Mouse (Mus musculus): Measurements from ENCODE around the gene Mas1. TPM values are rescaled to one million over a fixed set of nuclear protein-coding genes. Genes with fewer than 3 reads are reported as not detected.
A peak's percentile ranks its signal among the peaks of the same experiment; 100 is the strongest.

The Mas1 gene
- total RNA-seq, 2 experiments from 2014 or later, result 56.2 to 56.3 TPM

GRCm38 (mm10) chr17:12835738-12836137 lies 32.2 kb downstream of the Mas1 start:
- no peak for TF ChIP-seq CTCF (conservative IDR thresholded peaks at IDR 0.05)
- no peak overlapping the region for H3K4me3 ChIP-seq
- no peak overlapping the region for H3K27ac ChIP-seq
- DNase-seq (ENCODE audit: low spot score in 2 of 2), result no peak

GRCm38 (mm10) chr17:12834826-12835225 lies 33.1 kb downstream of the Mas1 start:
- TF ChIP-seq CTCF (conservative IDR thresholded peaks at IDR 0.05), result no peak
- no peak for DNase-seq (ENCODE audit: low spot score in 2 of 2)
- H3K4me3 ChIP-seq, result no peak overlapping the region
- no peak overlapping the region for H3K27ac ChIP-seq

GRCm38 (mm10) chr17:12834317-12834716 lies 33.6 kb downstream of the Mas1 start:
- Histone ChIP-seq H3K4me3 (no peak overlapping the region), H3K27ac (no peak overlapping the region)
- DNase-seq (ENCODE audit: low spot score in 2 of 2), result no peak
- no peak for TF ChIP-seq CTCF (conservative IDR thresholded peaks at IDR 0.05)

- TF ChIP-seq CTCF (conservative IDR thresholded peaks at IDR 0.05), result no peak
- Histone ChIP-seq H3K27ac (no peak overlapping the region), H3K4me3 (no peak overlapping the region)
- DNase-seq (ENCODE audit: low spot score in 2 of 2), result no peak
Measured at GRCm38 (mm10) chr17:12832657-12833056, 35.3 kb downstream of the Mas1 start.

- H3K4me3 ChIP-seq, result no peak overlapping the region
- DNase-seq (ENCODE audit: low spot score in 2 of 2), result no peak
- no peak for TF ChIP-seq CTCF (conservative IDR thresholded peaks at IDR 0.05)
- H3K27ac ChIP-seq, result no peak overlapping the region
Measured at GRCm38 (mm10) chr17:12832231-12832630, 35.7 kb downstream of the Mas1 start.

GRCm38 (mm10) chr17:12830351-12830750 lies 37.6 kb downstream of the Mas1 start:
- DNase-seq (ENCODE audit: low spot score in 2 of 2), result no peak
- H3K27ac ChIP-seq, result peak overlapping the region; percentile 73
- no peak for TF ChIP-seq CTCF (conservative IDR thresholded peaks at IDR 0.05)
- no peak overlapping the region for H3K4me3 ChIP-seq

GRCm38 (mm10) chr17:12815885-12816284 lies 52.1 kb downstream of the Mas1 start:
- no peak for DNase-seq (ENCODE audit: low spot score in 2 of 2)
- TF ChIP-seq CTCF (conservative IDR thresholded peaks at IDR 0.05), result no peak
- no peak overlapping the region for H3K4me3 ChIP-seq
- no peak overlapping the region for H3K27ac ChIP-seq

- no peak for DNase-seq (ENCODE audit: low spot score in 2 of 2)
- TF ChIP-seq CTCF (conservative IDR thresholded peaks at IDR 0.05), result no peak
- no peak overlapping the region for H3K27ac ChIP-seq
- H3K4me3 ChIP-seq, result no peak overlapping the region
Measured at GRCm38 (mm10) chr17:12814502-12814901, 53.4 kb downstream of the Mas1 start.

GRCm38 (mm10) chr17:12810973-12811303 lies 57.0 kb downstream of the Mas1 start:
- no peak overlapping the region for H3K27ac ChIP-seq

GRCm38 (mm10) chr17:12810103-12810972 lies 57.6 kb downstream of the Mas1 start:
- peak; percentile 57 to 70 for DNase-seq (ENCODE audit: low spot score in 2 of 2)
- H3K27ac ChIP-seq, result no peak overlapping the region
- H3K4me3 ChIP-seq, result no peak overlapping the region
- TF ChIP-seq CTCF (conservative IDR thresholded peaks at IDR 0.05), result peak; percentile 93

More at GRCm38 (mm10) chr17:12810973-12811303, 57.0 kb downstream of the Mas1 start:
- TF ChIP-seq CTCF (conservative IDR thresholded peaks at IDR 0.05), result no peak
- H3K4me3 ChIP-seq, result no peak overlapping the region
- no peak for DNase-seq (ENCODE audit: low spot score in 2 of 2)

GRCm38 (mm10) chr17:12808851-12809250 lies 59.1 kb downstream of the Mas1 start:
- no peak for DNase-seq (ENCODE audit: low spot score in 2 of 2)
- TF ChIP-seq CTCF (conservative IDR thresholded peaks at IDR 0.05), result no peak
- no peak overlapping the region for H3K27ac ChIP-seq
- no peak overlapping the region for H3K4me3 ChIP-seq

- no peak for DNase-seq (ENCODE audit: low spot score in 2 of 2)
- Histone ChIP-seq H3K4me3 (no peak overlapping the region), H3K27ac (no peak overlapping the region)
- no peak for TF ChIP-seq CTCF (conservative IDR thresholded peaks at IDR 0.05)
Measured at GRCm38 (mm10) chr17:12804584-12805445, 63.1 kb downstream of the Mas1 start.

- Histone ChIP-seq H3K4me3 (no peak overlapping the region), H3K27ac (no peak overlapping the region)
- DNase-seq (ENCODE audit: low spot score in 2 of 2), result no peak
- TF ChIP-seq CTCF (conservative IDR thresholded peaks at IDR 0.05), result no peak
Measured at GRCm38 (mm10) chr17:12801861-12802540, 65.9 kb downstream of the Mas1 start.

All from layer of hippocampus, adult 2 months (tissue).